Mouse (Mus musculus): ENCODE measurements around the gene Krt84. TPM values are rescaled to one million over a fixed set of nuclear protein-coding genes. Genes with fewer than 3 reads are reported as not detected.

Krt84 gene
- polyA plus RNA-seq, 2 experiments, result 1.8 to 8.1 TPM

DNA sequence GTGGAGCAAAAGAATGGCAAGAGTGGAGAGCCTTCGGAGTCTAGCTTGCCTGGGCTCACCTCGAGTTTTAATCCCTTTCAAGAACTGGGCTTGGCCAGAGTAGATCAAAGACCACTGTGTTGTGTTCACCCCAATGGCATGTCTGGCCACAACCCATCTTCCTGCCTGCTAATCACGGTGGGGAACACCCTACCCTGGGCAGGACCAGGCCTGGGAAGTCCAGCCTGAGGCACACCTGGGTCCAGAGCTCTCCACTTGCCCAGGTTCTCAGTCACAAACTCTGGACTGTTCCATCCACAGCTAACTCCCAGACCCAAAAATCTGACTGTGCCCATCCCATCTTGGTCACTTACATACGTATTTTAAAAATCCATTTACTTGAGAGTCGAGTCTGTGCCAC, 30.2 kb upstream of the Krt84 start, which contains the start of gene Krt90:
Krt90 (minus strand) TSS at position 101 of the 400 bp plus-strand sequence.
- ATAC-seq (ENCODE audit: low FRiP score, low read depth), result no peak
- no peak within 1 kb of the TSS for H3K9ac ChIP-seq (ENCODE audit: low read depth, low read length, severe bottlenecking)
- DNase-seq (ENCODE audit: low spot score), result no peak
- H3K4me2 ChIP-seq (replicated peaks; ENCODE audit: low read depth, low read length, severe bottlenecking), result no peak within 1 kb of the TSS
- H3K27ac ChIP-seq (replicated peaks; ENCODE audit: low read depth, low read length), result no peak within 1 kb of the TSS
- H3K36me3 ChIP-seq (ENCODE audit: control insufficient read depth, insufficient read depth, low read length), result no peaks in the 10 kb centered on the region
- H3K9me3 ChIP-seq (ENCODE audit: control insufficient read depth, low read length), result no peaks in the 10 kb centered on the region
- peaks cover 21% of the 10 kb centered on the region for H3K4me1 ChIP-seq (ENCODE audit: control insufficient read depth, insufficient read depth, low read length)
- no peak within 1 kb of the TSS for H3K4me3 ChIP-seq (replicated peaks; ENCODE audit: low read length)
- H3K27me3 ChIP-seq (ENCODE audit: control insufficient read depth, insufficient read depth, low read length), result no peaks in the 10 kb centered on the region
- 60% methylated on average over 5 of the region's 5 CpGs for WGBS
- no peak for TF ChIP-seq POLR2A (IDR thresholded peaks at IDR 0.05; ENCODE audit: borderline replicate concordance, extremely low read depth, insufficient read depth, insufficient read length)

DNA sequence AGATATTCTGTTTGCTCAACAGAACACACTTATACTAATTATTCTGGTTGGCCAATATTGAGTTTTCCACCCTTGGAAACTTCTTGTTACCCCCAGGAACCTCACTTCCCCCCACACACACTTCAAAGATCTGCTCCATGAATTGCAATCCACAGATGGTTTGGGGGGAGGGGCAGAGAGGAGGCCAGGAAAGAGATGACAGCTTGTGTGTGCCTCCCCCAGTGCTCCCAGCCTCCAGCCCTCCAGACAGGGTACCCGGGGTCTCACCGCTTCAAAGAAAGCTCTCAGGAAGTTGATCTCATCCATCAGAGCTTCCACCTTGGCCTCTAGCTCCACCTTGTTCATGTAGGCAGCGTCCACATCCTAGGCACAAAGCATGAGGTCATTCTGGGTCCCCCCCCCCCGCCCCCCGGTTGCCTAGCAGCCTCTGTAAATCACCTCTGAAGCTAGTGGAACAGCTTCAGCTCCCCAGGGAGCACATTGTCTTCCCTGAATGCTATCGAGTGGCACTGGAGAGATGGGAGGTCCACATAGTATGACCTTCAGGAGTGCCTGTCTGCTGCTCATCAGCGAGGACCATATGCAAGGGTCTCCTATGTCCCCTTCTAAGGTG, 25.5 kb upstream of the Krt84 start:
- Histone ChIP-seq H3K9me3 (ENCODE audit: control insufficient read depth, low read length) (no peaks in the 10 kb centered on the region), H3K27me3 (ENCODE audit: control insufficient read depth, insufficient read depth, low read length) (no peaks in the 10 kb centered on the region), H3K4me3 (replicated peaks; ENCODE audit: low read length) (no peak overlapping the region), H3K4me2 (replicated peaks; ENCODE audit: low read depth, low read length, severe bottlenecking) (no peak overlapping the region), H3K27ac (replicated peaks; ENCODE audit: low read depth, low read length) (no peak overlapping the region), H3K4me1 (ENCODE audit: control insufficient read depth, insufficient read depth, low read length) (no peaks in the 10 kb centered on the region; the same call in 1 of the 2 replicates), H3K36me3 (ENCODE audit: control insufficient read depth, insufficient read depth, low read length) (no peaks in the 10 kb centered on the region), H3K9ac (ENCODE audit: low read depth, low read length, severe bottlenecking) (no peak overlapping the region)
- DNase-seq (ENCODE audit: low spot score) (no peak), ATAC-seq (ENCODE audit: low FRiP score, low read depth) (no peak)
- 17% methylated on average over 6 of the region's 7 CpGs for WGBS
- no peak for TF ChIP-seq POLR2A (IDR thresholded peaks at IDR 0.05; ENCODE audit: borderline replicate concordance, extremely low read depth, insufficient read depth, insufficient read length)

DNA sequence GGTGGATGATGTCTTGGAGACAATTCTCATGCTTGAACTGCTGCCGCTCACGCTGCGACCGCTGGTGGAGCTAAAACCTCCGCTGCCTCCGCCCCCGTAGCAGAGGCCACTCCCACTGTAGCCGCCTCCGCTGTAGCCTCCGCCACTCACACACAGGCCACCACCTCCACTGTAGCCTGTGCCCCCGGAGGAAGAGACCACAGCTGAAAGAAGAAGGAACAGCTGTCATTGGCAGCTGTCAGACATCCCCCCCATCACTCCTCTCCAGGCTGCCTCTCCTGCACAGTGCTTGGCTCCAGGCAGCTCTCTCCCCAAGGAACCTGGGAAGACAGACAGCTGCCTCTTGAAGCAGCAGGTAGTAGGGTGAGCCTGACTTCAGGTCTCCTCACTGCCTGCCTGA, 20.5 kb upstream of the Krt84 start:
- ATAC-seq (ENCODE audit: low FRiP score, low read depth) (peak; percentile 89), DNase-seq (ENCODE audit: low spot score) (peak; percentile 56)
- Histone ChIP-seq H3K27me3 (ENCODE audit: control insufficient read depth, insufficient read depth, low read length) (peaks cover 6% of the 10 kb centered on the region; the same call in 1 of the 2 replicates), H3K9me3 (ENCODE audit: control insufficient read depth, low read length) (no peaks in the 10 kb centered on the region), H3K4me2 (replicated peaks; ENCODE audit: low read depth, low read length, severe bottlenecking) (peak overlapping the region; percentile 31), H3K36me3 (ENCODE audit: control insufficient read depth, insufficient read depth, low read length) (no peaks in the 10 kb centered on the region), H3K4me3 (replicated peaks; ENCODE audit: low read length) (0 out of 2 replicates have a peak overlapping the region, but pooled peaks have one; percentile 4), H3K4me1 (ENCODE audit: control insufficient read depth, insufficient read depth, low read length) (peaks cover 6% of the 10 kb centered on the region), H3K27ac (replicated peaks; ENCODE audit: low read depth, low read length) (no peak overlapping the region), H3K9ac (ENCODE audit: low read depth, low read length, severe bottlenecking) (no peak overlapping the region)
- 0% methylated on average over 11 of the region's 11 CpGs for WGBS
- no peak for TF ChIP-seq POLR2A (IDR thresholded peaks at IDR 0.05; ENCODE audit: borderline replicate concordance, extremely low read depth, insufficient read depth, insufficient read length)

DNA sequence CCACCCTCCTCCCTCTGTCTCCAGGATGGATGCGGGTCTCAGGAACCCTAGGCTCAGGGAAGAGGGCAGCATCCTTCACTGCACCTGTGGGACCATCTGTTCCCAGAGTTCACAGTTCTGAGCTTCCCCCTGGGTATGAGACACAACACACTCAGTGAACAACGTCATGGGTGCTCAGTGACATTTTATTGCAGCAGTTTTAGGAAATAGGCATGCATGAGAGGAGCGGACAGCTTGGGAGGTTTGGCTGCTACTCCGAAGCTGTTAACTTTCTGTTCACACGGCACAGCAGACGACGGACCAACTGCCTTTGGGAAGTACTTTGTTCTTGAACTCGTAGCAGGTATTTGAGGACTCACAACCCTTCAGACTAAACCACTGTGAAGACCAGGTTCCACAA, 19.6 kb upstream of the Krt84 start:
- no peak overlapping the region for H3K9ac ChIP-seq (ENCODE audit: low read depth, low read length, severe bottlenecking)
- ATAC-seq (ENCODE audit: low FRiP score, low read depth) (no peak), DNase-seq (ENCODE audit: low spot score) (no peak)
- H3K4me2 ChIP-seq (replicated peaks; ENCODE audit: low read depth, low read length, severe bottlenecking), result no peak overlapping the region
- no peaks in the 10 kb centered on the region for H3K36me3 ChIP-seq (ENCODE audit: control insufficient read depth, insufficient read depth, low read length)
- H3K27me3 ChIP-seq (ENCODE audit: control insufficient read depth, insufficient read depth, low read length), result peaks cover 6% of the 10 kb centered on the region; the same call in 1 of the 2 replicates
- H3K9me3 ChIP-seq (ENCODE audit: control insufficient read depth, low read length), result no peaks in the 10 kb centered on the region
- no peak for TF ChIP-seq POLR2A (IDR thresholded peaks at IDR 0.05; ENCODE audit: borderline replicate concordance, extremely low read depth, insufficient read depth, insufficient read length)
- H3K27ac ChIP-seq (replicated peaks; ENCODE audit: low read depth, low read length), result no peak overlapping the region
- H3K4me1 ChIP-seq (ENCODE audit: control insufficient read depth, insufficient read depth, low read length), result peaks cover 6% of the 10 kb centered on the region
- H3K4me3 ChIP-seq (replicated peaks; ENCODE audit: low read length), result no peak overlapping the region
- WGBS, result 74% methylated on average over 7 of the region's 8 CpGs

DNA sequence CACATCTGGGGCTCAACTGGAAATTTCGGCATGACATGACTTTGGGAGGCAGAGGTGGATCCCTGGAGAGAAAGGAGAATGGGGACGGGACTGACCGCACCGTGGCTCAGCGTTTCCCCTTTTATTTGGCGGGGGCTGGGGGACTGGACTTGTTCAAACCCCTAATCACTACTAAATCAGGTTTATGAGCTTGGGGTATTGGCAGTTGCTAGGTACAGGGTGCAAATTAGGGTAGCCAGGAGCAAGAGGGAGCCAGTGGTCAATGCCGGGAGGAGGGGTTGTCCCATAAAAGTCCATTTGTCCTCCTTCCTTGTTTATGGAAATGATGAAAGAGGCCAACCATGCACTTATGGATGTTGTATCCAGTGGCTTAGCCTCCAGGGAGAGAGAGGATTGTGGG, 17.9 kb upstream of the Krt84 start, which contains the start of gene Krt82:
Krt82 (minus strand) TSS at position 101 of the 400 bp plus-strand sequence.
- no peak for ATAC-seq (ENCODE audit: low FRiP score, low read depth)
- no peaks in the 10 kb centered on the region for H3K9me3 ChIP-seq (ENCODE audit: control insufficient read depth, low read length)
- WGBS, result 60% methylated on average over 7 of the region's 7 CpGs

More for the DNA sequence above, 17.9 kb upstream of the Krt84 start, which contains the start of gene Krt82:
- Histone ChIP-seq H3K36me3 (ENCODE audit: control insufficient read depth, insufficient read depth, low read length) (no peaks in the 10 kb centered on the region), H3K4me1 (ENCODE audit: control insufficient read depth, insufficient read depth, low read length) (peaks cover 6% of the 10 kb centered on the region), H3K4me2 (replicated peaks; ENCODE audit: low read depth, low read length, severe bottlenecking) (no peak within 1 kb of the TSS), H3K27me3 (ENCODE audit: control insufficient read depth, insufficient read depth, low read length) (peaks cover 6% of the 10 kb centered on the region; the same call in 1 of the 2 replicates), H3K27ac (replicated peaks; ENCODE audit: low read depth, low read length) (no peak within 1 kb of the TSS), H3K4me3 (replicated peaks; ENCODE audit: low read length) (no peak within 1 kb of the TSS), H3K9ac (ENCODE audit: low read depth, low read length, severe bottlenecking) (no peak within 1 kb of the TSS)
- no peak for DNase-seq (ENCODE audit: low spot score)
- TF ChIP-seq POLR2A (IDR thresholded peaks at IDR 0.05; ENCODE audit: borderline replicate concordance, extremely low read depth, insufficient read depth, insufficient read length), result no peak
